Mouse (Mus musculus) cerebellum, adult 2 months (tissue): ENCODE measurements around the gene Akap1. TPM values are rescaled to one million over a fixed set of nuclear protein-coding genes. Genes with fewer than 3 reads are reported as not detected.

Experiments used
- DNase-seq, 2 experiments: peaks; one replicate each; pipeline ENCODE4 v3.0.0; 2021
- H3K27ac ChIP-seq: fragments of 200-500 bp; 2 replicates; pipeline ENCODE4 v1.5.1; 2012; ENCODE audit warnings: low read length, control low read depth, inconsistent platforms; ENCODE audit not compliant: insufficient read depth
- H3K27me3 ChIP-seq: fragments of 200-500 bp; 2 replicates; pipeline ENCODE4 v1.6.1; 2012; ENCODE audit warnings: inconsistent platforms, mild to moderate bottlenecking, low read length, moderate library complexity; ENCODE audit not compliant: control insufficient read depth, insufficient read depth
- H3K4me1 ChIP-seq: fragments of 200-500 bp; 2 replicates; pipeline ENCODE4 v1.6.1; 2011; ENCODE audit warnings: low read length; ENCODE audit not compliant: control insufficient read depth, insufficient read depth
- H3K4me3 ChIP-seq: fragments of 200-500 bp; replicated peaks from 2 replicates; pipeline ENCODE3; 2011; ENCODE audit warnings: mild to moderate bottlenecking, low read depth, low read length, control low read depth; ENCODE audit not compliant: insufficient read depth
- CTCF ChIP-seq: fragments of 200-500 bp; IDR thresholded peaks from 2 replicates; pipeline ENCODE4 v1.5.1; 2011; ENCODE audit warnings: low read depth, mild to moderate bottlenecking, control low read depth, low read length, moderate library complexity, borderline replicate concordance; ENCODE audit not compliant: insufficient read depth
- POLR2A ChIP-seq: fragments of 200-500 bp; IDR thresholded peaks from 2 replicates; pipeline ENCODE4 v1.6.1; 2011; ENCODE audit warnings: low read length, control low read depth, borderline replicate concordance; ENCODE audit not compliant: insufficient read depth
- whole genome bisulfite sequencing: fragments of 180-500 bp; shearing (Covaris S2); methylation state at CpG from one replicate; pipeline ENCODE4 v1.1.7; 2018; 5-methylcytosine and 5-hydroxymethylcytosine counted together
- polyA plus RNA-seq: library from polyadenylated mRNA; depleted of rRNA; stranded (reverse); fragments of >200 nt; gene quantifications from 2 replicates; pipeline ENCODE4 v1.2.3, GENCODE M21; 2012

The Akap1 gene
- polyA plus RNA-seq, 1 experiment: 41.5 TPM

DNA sequence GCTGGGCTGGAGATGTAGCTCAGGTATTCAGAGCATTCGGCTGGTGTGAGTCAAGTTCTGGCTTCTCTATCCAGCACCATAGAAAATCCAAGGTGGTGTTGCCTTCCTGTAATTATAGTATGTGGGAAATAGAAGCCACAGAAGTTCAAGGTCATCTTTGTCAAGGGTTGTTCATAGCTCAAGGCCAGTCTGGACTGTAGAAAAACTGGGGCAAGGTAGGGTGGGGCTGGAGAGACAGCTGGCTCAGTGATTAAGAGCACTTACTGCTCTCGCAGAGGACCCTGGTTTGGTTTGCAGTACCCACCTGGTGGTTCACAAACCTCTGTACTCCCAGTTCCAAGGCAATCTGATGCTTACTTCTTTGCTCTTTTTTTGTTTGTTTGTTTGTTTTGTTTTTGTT, 24.6 kb upstream of the Akap1 start:
- no peak for DNase-seq
- no peak overlapping the region for H3K4me3 ChIP-seq
- no peak overlapping the region for H3K27ac ChIP-seq
- 94% methylated on average over 2 of the region's 2 CpGs for WGBS
- TF ChIP-seq POLR2A (no peak), CTCF (no peak)
- H3K27me3 ChIP-seq: no peaks in the 10 kb centered on the region
- H3K4me1 ChIP-seq: no peaks in the 10 kb centered on the region

DNA sequence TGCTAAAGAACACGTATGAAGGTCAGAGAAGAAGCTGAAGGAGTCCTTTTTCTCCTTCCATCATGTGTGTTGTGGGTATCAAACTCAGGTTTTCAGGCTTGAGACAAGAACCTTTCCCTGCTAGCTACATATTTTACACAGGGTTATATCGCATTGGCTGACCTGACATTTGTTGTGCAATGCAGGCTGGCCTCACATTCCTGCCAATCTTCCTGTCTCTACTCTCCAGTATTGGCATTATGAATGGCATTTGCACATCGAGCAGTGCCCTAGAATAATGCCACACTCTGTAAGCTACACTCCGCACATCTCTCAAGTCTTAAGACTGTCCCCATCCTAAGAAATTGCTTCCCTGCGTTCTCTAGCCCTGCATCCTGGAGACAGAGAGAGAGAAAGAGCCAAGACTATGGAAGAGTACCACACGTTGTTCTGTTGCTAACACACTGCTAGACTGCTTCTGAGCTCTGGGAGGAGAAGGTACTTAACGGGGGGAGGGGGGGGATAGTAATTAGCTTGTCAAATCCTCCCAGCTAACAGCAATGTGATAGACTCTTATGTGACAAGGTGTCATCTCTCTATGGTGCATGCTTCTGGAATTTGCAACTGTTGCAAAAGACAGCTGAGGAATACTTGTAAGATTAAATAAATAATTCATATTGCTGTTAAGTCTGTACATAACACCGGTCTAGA, 20.1 kb upstream of the Akap1 start:
- no peak for DNase-seq
- no peak for TF ChIP-seq CTCF
- TF ChIP-seq POLR2A: no peak
- WGBS: 45% methylated on average over 8 of the region's 8 CpGs

DNA sequence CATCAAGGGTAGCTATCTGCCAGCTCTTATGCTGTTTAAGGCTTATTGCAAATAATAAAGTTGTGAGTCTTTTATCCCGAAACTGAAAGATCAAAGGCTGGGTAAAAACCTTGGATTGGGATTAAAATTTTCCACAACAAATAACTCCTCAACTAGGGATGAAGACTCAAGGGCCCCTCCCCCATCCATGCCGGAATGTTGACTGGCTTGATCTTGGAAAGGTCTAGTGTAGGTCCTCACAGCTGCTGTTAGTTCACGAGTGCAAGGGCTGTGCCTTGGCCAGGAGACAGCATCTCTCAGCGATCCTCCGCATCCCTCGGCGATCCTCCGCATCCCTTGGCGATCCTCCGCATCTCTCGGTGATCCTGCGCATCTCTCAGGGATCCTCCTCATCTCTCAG, 13.6 kb upstream of the Akap1 start:
- no peak for DNase-seq
- Histone ChIP-seq H3K4me1 (no peaks in the 10 kb centered on the region), H3K4me3 (no peak overlapping the region), H3K27me3 (no peaks in the 10 kb centered on the region), H3K27ac (no peak overlapping the region)
- 89% methylated on average over 12 of the region's 12 CpGs for WGBS
- TF ChIP-seq POLR2A (no peak), CTCF (no peak)

More for the DNA sequence above, 20.1 kb upstream of the Akap1 start:
- no peaks in the 10 kb centered on the region for H3K27me3 ChIP-seq
- H3K4me3 ChIP-seq: no peak overlapping the region
- H3K4me1 ChIP-seq: no peaks in the 10 kb centered on the region
- no peak overlapping the region for H3K27ac ChIP-seq

DNA sequence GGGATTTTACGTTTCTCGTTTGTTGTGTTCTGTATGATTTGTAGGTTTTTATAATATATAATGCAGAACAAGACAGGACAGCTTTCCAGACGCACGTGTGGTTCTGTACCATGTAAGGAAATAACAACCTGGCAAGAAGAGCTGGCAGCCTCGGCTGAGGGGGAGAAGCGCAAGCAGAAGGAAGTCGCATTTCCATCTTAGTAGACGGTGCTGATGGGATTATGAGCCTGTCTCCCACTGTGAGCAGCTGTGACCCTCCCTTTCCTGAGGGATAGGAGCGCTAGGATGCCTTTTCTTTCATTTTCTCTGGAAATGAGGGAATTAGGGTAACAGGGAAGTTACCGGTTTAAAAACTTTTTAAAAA, 9.3 kb upstream of the Akap1 start:
- Histone ChIP-seq H3K27me3 (no peaks in the 10 kb centered on the region), H3K4me1 (no peaks in the 10 kb centered on the region), H3K4me3 (peak overlapping the region; percentile 38), H3K27ac (no peak overlapping the region)
- TF ChIP-seq CTCF: no peak
- no peak for TF ChIP-seq POLR2A
- 3% methylated on average over 10 of the region's 10 CpGs for WGBS
- no peak for DNase-seq

DNA sequence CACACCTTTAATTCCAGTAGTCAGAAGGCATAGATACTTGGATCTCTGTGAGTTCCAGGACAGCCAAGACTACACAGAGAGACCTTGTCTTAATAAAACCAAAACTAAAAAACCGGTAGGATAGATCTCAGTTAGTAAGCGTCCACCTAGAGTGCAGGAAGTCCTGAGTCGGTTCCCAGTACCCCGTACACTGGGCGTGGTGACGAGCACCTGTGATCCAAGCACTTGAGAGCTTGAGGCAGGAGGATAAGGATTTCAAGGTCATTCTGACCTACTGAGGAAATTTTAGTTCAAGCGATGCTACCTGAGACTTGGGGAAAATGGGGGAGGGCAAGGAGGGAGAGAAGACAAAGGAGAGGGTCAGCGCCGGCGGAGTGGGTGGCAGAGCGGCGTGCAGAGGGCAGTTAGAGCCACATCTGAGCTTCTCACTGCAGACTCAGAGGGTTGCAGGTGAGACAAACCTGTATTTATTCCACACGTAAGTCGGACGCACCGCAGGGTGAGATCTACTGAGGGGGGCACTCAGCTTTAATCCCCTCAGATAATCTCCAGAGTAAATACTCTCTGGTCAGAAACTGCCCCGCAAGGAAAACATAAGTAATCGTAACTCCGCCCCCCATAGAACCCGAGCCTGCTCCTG, 8.8 kb upstream of the Akap1 start:
- H3K4me1 ChIP-seq: no peaks in the 10 kb centered on the region
- no peak for DNase-seq
- no peaks in the 10 kb centered on the region for H3K27me3 ChIP-seq
- peak overlapping the region; percentile 25 for H3K4me3 ChIP-seq
- no peak overlapping the region for H3K27ac ChIP-seq
- TF ChIP-seq POLR2A (no peak), CTCF (no peak)
- 11% methylated on average over 20 of the region's 20 CpGs for WGBS

- Histone ChIP-seq H3K27ac (no peak overlapping the region), H3K4me3 (no peak overlapping the region), H3K27me3 (no peaks in the 10 kb centered on the region), H3K4me1 (no peaks in the 10 kb centered on the region)
- DNase-seq: no peak
- WGBS: 95% methylated on average over 2 of the region's 2 CpGs
- TF ChIP-seq POLR2A (no peak), CTCF (no peak)
Observed at GRCm38 (mm10) chr11:88869443-88869842, 5.1 kb upstream of the Akap1 start.

DNA sequence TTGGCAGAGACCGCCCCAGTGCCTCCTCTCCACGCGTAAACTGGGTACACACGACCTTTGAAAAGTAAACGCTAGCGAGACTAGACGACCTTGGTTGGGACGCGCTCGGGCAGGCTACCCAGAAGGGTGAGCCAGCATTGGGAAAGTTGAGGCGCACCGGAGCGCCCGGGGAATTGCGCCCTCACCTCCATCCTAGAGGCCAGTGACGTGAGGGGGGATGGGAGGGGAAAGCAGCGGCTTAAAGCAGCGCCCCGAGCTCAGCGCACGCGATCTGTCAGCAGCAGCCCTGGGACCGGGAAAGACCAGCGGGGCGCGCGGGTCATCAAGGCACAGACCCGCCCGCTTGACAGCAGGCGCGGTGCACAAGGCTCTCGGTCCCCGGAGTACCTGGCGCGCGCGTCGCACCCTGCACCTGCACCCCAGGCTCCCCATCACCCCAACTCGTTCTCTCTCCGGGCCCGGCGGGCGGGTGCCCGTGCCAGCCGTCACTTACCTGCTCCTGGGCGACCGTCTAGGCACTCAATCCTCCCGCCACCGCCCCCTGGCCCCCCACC, 405 bp downstream of the Akap1 start:
- TF ChIP-seq POLR2A (no peak), CTCF (no peak)
- no peak for DNase-seq
- under 1% methylated on average over 48 of the region's 49 CpGs for WGBS

More for the DNA sequence above, 405 bp downstream of the Akap1 start:
- Histone ChIP-seq H3K27me3 (no peaks in the 10 kb centered on the region), H3K27ac (no peak overlapping the region), H3K4me1 (peaks cover 3% of the 10 kb centered on the region; the same call in 1 of the 2 replicates), H3K4me3 (peak overlapping the region; percentile 92)
